Mouse (Mus musculus) heart, embryonic 15.5 days (tissue): ENCODE results near the gene Sipa1l2. TPM values are rescaled to one million over a fixed set of nuclear protein-coding genes. Genes with fewer than 3 reads are reported as not detected.

Experiments used
- ATAC-seq: fragments of 200-750 bp; cut with Nextera tagmentation; replicated peaks from 2 replicates; pipeline ENCODE4 v1.8.0; 2017; ENCODE audit warnings: low read depth, moderate TSS enrichment; ENCODE audit not compliant: insufficient number of reproducible peaks, insufficient read depth, low FRiP score
- H3K27ac ChIP-seq: fragments of 300-500 bp; sonication (generic); 2 replicates; pipeline ENCODE4 v1.5.1; 2015; ENCODE audit warnings: mild to moderate bottlenecking, inconsistent platforms
- H3K27me3 ChIP-seq: fragments of 300-500 bp; sonication (generic); 2 replicates; pipeline ENCODE4 v1.6.1; 2015; ENCODE audit warnings: inconsistent platforms
- H3K36me3 ChIP-seq: fragments of 300-500 bp; sonication (generic); 2 replicates; pipeline ENCODE4 v1.6.1; 2015; ENCODE audit warnings: mild to moderate bottlenecking, inconsistent platforms
- H3K4me1 ChIP-seq: fragments of 300-500 bp; sonication (generic); replicated peaks from 2 replicates; pipeline ENCODE4 v1.6.1; 2015; ENCODE audit warnings: inconsistent platforms
- H3K4me2 ChIP-seq: fragments of 300-500 bp; sonication (generic); 2 replicates; pipeline ENCODE4 v1.6.1; 2015; ENCODE audit warnings: inconsistent platforms, mild to moderate bottlenecking, moderate library complexity
- H3K4me3 ChIP-seq: fragments of 300-500 bp; sonication (generic); 2 replicates; pipeline ENCODE4 v1.5.1; 2015; ENCODE audit warnings: mild to moderate bottlenecking, inconsistent platforms
- H3K9ac ChIP-seq: fragments of 300-500 bp; sonication (generic); 2 replicates; pipeline ENCODE4 v1.6.1; 2015; ENCODE audit warnings: mild to moderate bottlenecking, inconsistent platforms
- H3K9me3 ChIP-seq: fragments of 300-500 bp; sonication (generic); replicated peaks from 2 replicates; pipeline ENCODE4 v1.6.1; 2016; ENCODE audit warnings: inconsistent platforms
- WGBS: fragments of 180-500 bp; shearing (Covaris S2); methylation state at CpG from one replicate; pipeline ENCODE4 v1.1.7; 2015; ENCODE audit warnings: mixed read lengths; 5-methylcytosine and 5-hydroxymethylcytosine counted together
- polyA plus RNA-seq: library from polyadenylated mRNA; unstranded; fragments of >200 nt; fragmentation: Nextera tagmentation; extraction: Ambion mirVana; gene quantifications from 2 replicates; pipeline ENCODE4 v1.2.1, GENCODE M21; 2015

Sipa1l2 gene
- polyA plus RNA-seq, 1 experiment from 2014 or later = 20.6 TPM

DNA sequence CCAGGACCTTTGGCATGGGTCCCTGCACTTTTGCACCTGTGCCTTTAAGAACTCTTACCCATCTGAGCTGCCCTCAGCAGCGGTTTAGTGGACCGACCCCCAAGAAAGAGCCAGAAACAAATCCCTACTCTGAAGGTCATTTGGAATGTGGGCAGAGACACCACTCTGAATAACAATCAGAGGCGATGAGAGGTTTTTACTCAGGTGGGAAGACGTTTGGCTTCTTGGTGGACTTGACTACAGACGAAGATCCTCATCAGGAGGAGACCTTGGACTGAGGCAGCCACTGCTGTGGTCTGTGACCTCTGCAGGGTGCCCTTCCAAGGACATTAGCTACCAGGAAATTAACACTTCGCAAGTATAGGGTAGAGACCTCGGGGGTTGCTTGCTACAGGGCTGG lies 177.9 kb downstream of the Sipa1l2 start:
- H3K4me3 ChIP-seq = no peak overlapping the region
- no peaks in the 10 kb centered on the region for H3K9me3 ChIP-seq
- no peaks in the 10 kb centered on the region for H3K27me3 ChIP-seq
- H3K9ac ChIP-seq = no peak overlapping the region
- peak overlapping the region; percentile 95 for H3K27ac ChIP-seq
- WGBS = 38% methylated on average over 7 of the region's 7 CpGs
- H3K4me1 ChIP-seq = peaks cover 60% of the 10 kb centered on the region
- no peak overlapping the region; the same call in 1 of the 2 replicates for H3K4me2 ChIP-seq
- H3K36me3 ChIP-seq = no peaks in the 10 kb centered on the region
- no peak for ATAC-seq

DNA sequence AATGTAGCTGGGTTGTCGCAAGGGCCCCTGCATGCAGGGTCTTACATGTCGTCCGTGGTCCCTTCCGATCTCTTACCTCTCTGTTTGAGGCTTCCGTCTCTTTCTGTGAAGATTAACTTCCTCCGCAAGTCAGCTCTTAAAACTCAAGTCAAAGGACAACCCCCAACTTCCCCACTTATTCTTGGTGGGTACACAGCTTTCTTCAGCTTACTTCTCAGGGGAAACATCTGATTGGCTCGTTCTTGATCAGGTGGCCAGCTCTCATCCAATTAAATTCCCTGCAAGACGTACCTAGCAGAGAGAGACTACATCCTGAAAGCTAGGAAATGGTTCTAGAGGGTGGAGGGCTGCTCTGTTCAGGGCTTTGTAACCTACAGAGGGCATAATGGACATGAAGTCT lies 178.3 kb downstream of the Sipa1l2 start:
- no peaks in the 10 kb centered on the region for H3K27me3 ChIP-seq
- no peaks in the 10 kb centered on the region for H3K9me3 ChIP-seq
- ATAC-seq = no peak
- H3K4me3 ChIP-seq = no peak overlapping the region
- H3K9ac ChIP-seq = no peak overlapping the region
- H3K4me2 ChIP-seq = peak overlapping the region; percentile 1; the same call in 1 of the 2 replicates
- peak overlapping the region; percentile 95 for H3K27ac ChIP-seq
- no peaks in the 10 kb centered on the region for H3K36me3 ChIP-seq
- peaks cover 62% of the 10 kb centered on the region for H3K4me1 ChIP-seq
- WGBS = 75% methylated on average over 8 of the region's 8 CpGs

DNA sequence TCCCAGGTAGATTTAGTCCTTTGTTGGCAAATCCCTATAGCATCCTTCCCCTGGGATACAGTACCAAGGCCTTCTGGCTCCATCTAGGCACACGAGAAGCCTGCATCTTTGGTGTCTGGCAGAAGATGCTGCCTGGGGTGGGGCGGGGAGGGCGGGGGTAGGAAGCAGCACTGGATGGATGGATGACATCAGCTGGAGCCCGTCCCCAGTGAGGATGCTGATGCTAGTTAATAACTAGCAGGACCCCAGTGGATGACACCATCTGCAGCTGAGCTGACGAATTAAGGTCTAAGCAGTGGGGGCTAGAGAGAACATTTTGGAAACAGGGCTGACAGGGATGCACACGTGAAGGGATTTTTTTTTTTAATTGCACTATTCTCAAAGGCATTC lies 179.1 kb downstream of the Sipa1l2 start:
- H3K9me3 ChIP-seq = no peaks in the 10 kb centered on the region
- peak overlapping the region; percentile 95 for H3K27ac ChIP-seq
- peaks cover 70% of the 10 kb centered on the region for H3K4me1 ChIP-seq
- no peak overlapping the region for H3K4me3 ChIP-seq
- no peaks in the 10 kb centered on the region for H3K27me3 ChIP-seq
- no peak overlapping the region for H3K9ac ChIP-seq
- no peak overlapping the region for H3K4me2 ChIP-seq
- no peak for ATAC-seq
- WGBS = 64% methylated on average over 6 of the region's 6 CpGs
- H3K36me3 ChIP-seq = no peaks in the 10 kb centered on the region

DNA sequence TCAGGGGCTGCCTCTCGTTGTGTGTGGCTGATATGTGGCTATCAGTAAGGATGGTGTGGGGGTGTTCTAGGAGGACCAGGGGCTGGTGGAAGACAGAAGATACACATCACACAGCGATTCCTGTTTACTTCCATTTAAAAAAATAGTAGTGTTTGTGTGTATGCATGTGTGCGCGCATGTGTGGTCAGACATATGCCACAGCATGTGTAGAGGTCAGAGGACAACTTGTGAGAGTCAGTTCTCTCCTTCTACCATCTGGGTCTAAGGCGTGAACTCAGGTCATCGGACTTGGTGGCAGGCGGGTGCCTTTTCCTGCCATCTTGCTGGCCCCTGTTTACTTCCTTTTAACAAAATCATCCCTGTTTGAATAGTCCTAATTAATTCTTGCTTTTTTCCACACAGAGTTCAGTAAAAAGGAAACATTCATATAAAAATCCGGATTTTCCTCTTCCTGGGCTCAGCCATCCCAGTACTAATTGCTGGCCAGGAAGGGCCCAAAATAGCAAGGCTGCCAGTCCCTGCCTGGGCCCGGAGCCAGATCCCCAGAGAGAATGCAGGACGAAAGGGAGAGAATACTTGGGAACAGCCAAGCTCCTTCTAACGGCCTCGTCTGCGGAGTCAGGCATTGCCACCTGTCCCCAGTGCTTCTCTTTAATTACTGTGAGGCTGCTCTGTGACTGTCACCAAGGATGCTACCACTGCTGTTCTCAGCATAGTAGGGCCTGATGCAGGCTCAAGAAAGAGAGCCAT lies 179.7 kb downstream of the Sipa1l2 start:
- H3K36me3 ChIP-seq = no peaks in the 10 kb centered on the region
- H3K9me3 ChIP-seq = no peaks in the 10 kb centered on the region
- peaks cover 72% of the 10 kb centered on the region for H3K4me1 ChIP-seq
- WGBS = 46% methylated on average over 13 of the region's 13 CpGs
- no peaks in the 10 kb centered on the region for H3K27me3 ChIP-seq
- no peak overlapping the region for H3K4me3 ChIP-seq
- H3K27ac ChIP-seq = peak overlapping the region; percentile 95
- no peak overlapping the region for H3K9ac ChIP-seq
- 0 out of 2 replicates have a peak, but pooled peaks have one; percentile 43 for ATAC-seq
- H3K4me2 ChIP-seq = no peak overlapping the region

DNA sequence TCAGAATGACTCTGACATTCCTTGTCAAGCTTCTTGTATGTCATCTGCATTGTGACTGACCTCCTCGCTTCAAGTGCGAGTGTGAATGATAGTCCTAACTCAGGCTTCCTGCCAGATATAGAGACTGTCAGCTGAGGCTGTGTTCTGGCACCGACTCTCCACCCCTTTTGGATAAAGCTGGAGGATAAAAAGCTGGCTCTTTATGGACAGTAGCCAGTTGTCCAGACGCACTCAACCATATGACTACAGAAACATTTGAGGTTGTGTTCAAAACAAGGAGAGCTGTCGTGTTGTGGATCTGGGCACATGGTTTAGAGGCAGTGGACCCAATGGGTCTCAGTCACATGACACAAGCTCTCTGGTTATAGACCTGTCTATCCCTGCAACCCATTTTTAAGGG lies 180.3 kb downstream of the Sipa1l2 start:
- Histone ChIP-seq H3K4me3 (no peak overlapping the region), H3K36me3 (no peaks in the 10 kb centered on the region), H3K27me3 (no peaks in the 10 kb centered on the region), H3K4me2 (no peak overlapping the region), H3K9me3 (no peaks in the 10 kb centered on the region), H3K4me1 (peaks cover 76% of the 10 kb centered on the region), H3K9ac (no peak overlapping the region), H3K27ac (peak overlapping the region; percentile 95)
- ATAC-seq = peak; percentile 53
- 14% methylated on average over 5 of the region's 5 CpGs for WGBS

DNA sequence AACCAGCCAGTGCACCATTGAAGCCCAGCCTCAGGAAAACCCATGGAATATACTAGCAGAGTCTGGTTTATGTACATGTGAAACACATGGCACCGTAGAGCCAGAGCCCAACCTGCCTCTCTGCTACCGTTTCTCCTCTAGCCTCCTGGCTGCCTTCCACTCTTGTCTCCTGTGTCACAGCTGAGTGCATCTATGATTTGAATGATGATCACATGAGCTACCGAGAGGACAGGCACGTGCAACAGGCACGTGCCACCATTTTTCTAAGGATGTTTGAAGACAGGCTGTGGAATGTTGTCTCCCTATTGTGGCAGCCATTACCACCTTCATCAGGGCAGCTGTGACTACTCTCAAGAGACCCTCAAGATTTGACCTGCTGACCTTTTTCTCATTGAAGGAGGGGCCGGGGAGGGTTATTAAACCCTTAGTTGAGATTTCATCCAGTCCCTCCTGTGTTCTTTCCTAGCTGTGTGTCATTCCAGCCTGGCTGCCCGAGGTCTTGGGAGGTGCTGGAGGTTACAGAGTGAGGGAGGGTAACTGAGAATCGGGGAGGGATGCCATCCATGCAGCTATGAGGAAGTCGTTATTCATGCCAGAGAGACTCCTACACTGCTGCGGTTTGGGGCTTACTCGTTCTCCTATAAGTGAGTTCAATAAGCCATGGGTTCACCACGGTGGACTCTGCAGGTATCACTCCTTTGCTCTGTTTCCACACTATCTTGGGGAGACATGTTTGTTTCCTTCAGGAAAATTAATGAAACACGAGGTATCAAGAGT lies 181.0 kb downstream of the Sipa1l2 start:
- no peaks in the 10 kb centered on the region for H3K36me3 ChIP-seq
- H3K4me2 ChIP-seq = no peak overlapping the region
- no peak overlapping the region for H3K4me3 ChIP-seq
- ATAC-seq = no peak
- 46% methylated on average over 13 of the region's 13 CpGs for WGBS
- H3K9ac ChIP-seq = no peak overlapping the region
- H3K4me1 ChIP-seq = peaks cover 76% of the 10 kb centered on the region
- H3K27ac ChIP-seq = peak overlapping the region; percentile 95
- H3K27me3 ChIP-seq = no peaks in the 10 kb centered on the region
- no peaks in the 10 kb centered on the region for H3K9me3 ChIP-seq

DNA sequence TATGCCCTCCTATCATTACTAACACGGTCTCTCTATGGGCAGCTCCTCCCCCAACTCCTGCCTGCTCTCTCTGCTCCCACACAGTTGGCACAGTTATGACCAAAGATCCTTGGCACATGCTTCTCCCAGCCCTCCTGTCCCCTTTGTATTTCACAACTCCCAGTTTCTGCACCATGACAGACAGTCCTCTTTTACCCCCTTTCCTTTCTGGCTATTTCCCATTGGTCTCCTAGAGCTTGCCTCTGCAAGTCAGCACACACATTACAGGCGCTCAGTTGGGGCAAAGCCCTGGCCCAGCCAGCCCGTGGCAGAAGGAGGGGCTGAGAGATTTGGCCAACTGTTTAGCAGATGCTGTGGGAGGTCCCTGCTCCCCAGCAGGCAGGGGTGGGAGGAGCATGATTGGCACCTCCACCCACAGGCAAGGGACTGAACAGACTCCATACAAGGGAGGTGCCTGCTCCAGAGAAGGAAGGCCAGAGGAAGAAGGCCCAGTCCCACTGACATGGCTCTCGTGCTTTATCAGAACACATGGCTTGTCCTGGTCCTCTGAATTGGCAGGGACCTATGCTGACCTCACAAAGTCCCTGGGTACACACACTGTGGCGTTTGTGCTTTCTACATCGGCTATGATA lies 184.0 kb downstream of the Sipa1l2 start:
- Histone ChIP-seq H3K4me1 (peaks cover 61% of the 10 kb centered on the region), H3K36me3 (no peaks in the 10 kb centered on the region), H3K27me3 (no peaks in the 10 kb centered on the region), H3K4me2 (no peak overlapping the region), H3K27ac (peak overlapping the region; percentile 86), H3K9ac (no peak overlapping the region), H3K9me3 (no peaks in the 10 kb centered on the region), H3K4me3 (no peak overlapping the region)
- WGBS = 15% methylated on average over 6 of the region's 6 CpGs
- peak; percentile 87 for ATAC-seq

DNA sequence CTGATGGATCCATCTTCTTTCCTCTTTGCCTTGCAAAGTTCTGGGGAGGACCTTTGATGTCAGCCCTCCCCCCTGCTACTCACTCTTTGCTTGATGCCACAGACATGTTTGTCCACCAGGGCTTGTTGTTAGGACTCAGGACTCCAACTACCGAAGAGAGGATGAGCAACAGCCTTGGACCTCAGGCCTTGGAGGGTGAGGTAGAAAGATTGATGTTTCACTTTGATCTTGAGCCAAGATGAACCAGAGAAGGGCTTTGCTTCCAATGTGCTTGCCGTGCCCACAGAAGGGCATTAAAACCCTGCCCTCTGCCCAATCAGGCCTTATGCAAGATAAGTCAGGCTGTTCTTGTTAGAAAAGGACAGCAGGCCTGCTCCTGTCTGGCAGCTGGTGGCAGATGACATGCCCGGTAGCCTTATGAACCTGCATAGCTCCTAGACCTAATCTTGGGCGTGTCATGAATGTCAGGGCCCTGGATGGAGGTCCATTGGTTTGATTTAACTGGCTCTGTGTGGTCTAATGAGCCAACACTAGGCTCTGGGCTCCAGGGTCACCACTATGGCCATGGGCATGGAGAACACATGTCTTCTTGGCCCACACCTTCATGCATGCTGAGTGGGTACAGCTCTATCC lies 184.9 kb downstream of the Sipa1l2 start:
- no peak for ATAC-seq
- Histone ChIP-seq H3K4me1 (peaks cover 51% of the 10 kb centered on the region), H3K36me3 (no peaks in the 10 kb centered on the region), H3K4me2 (no peak overlapping the region), H3K9ac (no peak overlapping the region), H3K27ac (peak overlapping the region; percentile 86), H3K9me3 (no peaks in the 10 kb centered on the region), H3K27me3 (no peaks in the 10 kb centered on the region), H3K4me3 (no peak overlapping the region)
- 82% methylated on average over 4 of the region's 4 CpGs for WGBS

DNA sequence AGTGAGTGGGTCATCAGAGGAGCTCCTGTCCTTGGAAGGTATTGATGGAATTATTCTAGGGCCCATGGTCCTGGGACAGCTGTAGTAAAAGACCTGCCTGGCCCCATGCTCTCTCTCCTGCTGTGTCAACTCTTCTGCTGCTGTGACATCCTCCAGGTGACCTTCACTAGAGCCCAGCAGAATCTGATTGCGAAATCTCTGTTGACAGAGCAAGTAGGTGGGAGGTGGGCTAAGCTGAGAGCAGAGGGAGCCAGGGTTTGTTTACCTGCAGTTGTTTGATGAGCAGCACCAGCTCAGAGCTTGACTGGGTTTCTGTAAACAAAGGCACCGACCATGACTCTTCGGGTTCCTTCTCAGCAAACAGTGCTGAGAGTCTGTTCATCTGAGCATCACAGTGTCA lies 187.9 kb downstream of the Sipa1l2 start:
- WGBS = 45% methylated on average over 3 of the region's 3 CpGs
- Histone ChIP-seq H3K4me1 (peaks cover 23% of the 10 kb centered on the region), H3K4me3 (no peak overlapping the region), H3K4me2 (no peak overlapping the region), H3K36me3 (no peaks in the 10 kb centered on the region), H3K9me3 (no peaks in the 10 kb centered on the region), H3K27ac (no peak overlapping the region), H3K27me3 (no peaks in the 10 kb centered on the region), H3K9ac (no peak overlapping the region)
- ATAC-seq = no peak

DNA sequence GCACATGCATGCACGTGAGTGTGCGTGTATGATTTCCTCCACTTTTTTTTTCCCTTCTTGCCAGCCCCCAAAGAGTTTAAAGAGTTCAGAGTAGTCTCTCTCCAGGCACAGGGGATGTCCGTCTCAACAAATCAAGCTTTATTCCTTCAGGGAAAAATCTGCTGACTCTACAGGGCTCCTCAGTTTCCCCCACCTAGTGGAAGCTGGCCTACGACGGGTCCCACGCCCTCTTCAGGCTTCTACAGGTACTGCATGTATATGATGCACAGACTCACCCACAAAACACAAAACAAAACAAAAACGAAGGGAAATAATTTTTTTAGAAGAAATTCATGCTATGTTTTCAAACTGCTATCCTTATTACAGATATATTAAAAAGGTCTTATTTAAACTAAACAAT lies 189.7 kb downstream of the Sipa1l2 start:
- Histone ChIP-seq H3K36me3 (no peaks in the 10 kb centered on the region), H3K27ac (no peak overlapping the region), H3K4me1 (peaks cover 6% of the 10 kb centered on the region), H3K4me3 (no peak overlapping the region), H3K9me3 (no peaks in the 10 kb centered on the region), H3K9ac (no peak overlapping the region), H3K4me2 (no peak overlapping the region), H3K27me3 (no peaks in the 10 kb centered on the region)
- WGBS = 58% methylated on average over 7 of the region's 7 CpGs
- no peak for ATAC-seq

DNA sequence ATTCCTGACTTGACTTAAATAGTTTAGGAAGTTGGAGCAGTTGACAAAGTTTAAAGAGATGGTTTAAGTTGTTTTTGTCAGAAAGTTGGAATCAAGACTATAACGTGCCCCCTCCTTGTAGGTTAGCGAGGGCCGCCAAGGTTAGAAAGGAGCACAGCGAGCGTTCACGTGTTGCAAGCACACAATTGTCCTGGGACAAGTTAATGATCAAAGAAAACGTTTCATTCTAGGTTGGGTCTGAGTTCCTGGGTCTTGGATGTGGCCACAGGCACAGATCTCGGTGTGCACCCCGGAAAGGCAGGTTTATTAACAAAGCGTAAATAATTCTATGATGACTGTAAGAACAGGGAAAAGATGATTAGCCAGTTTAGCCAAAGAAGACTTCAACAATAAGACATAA lies 190.5 kb downstream of the Sipa1l2 start:
- H3K9ac ChIP-seq = no peak overlapping the region
- H3K4me3 ChIP-seq = no peak overlapping the region
- H3K4me2 ChIP-seq = no peak overlapping the region
- H3K36me3 ChIP-seq = no peaks in the 10 kb centered on the region
- 85% methylated on average over 10 of the region's 10 CpGs for WGBS
- no peak for ATAC-seq
- H3K27ac ChIP-seq = no peak overlapping the region
- no peaks in the 10 kb centered on the region for H3K4me1 ChIP-seq
- no peaks in the 10 kb centered on the region for H3K9me3 ChIP-seq
- no peaks in the 10 kb centered on the region for H3K27me3 ChIP-seq
